Mouse (Mus musculus) layer of hippocampus, adult 18-20 months (tissue): Measurements from ENCODE around the gene March8. TPM values are rescaled to one million over a fixed set of nuclear protein-coding genes. Genes with fewer than 3 reads are reported as not detected.

Experiments used
- DNase-seq, 2 experiments: peaks; one replicate each; pipeline ENCODE4 v3.0.0; 2022; ENCODE audit warnings: low spot score in 2 of 2
- total RNA-seq, 2 experiments: library from RNA; stranded (reverse); gene quantifications; 2 replicates each; pipeline ENCODE4 v1.2.3; 2021

Gene March8
- total RNA-seq, 2 experiments from 2014 or later: 51.5 to 52.4 TPM

DNA sequence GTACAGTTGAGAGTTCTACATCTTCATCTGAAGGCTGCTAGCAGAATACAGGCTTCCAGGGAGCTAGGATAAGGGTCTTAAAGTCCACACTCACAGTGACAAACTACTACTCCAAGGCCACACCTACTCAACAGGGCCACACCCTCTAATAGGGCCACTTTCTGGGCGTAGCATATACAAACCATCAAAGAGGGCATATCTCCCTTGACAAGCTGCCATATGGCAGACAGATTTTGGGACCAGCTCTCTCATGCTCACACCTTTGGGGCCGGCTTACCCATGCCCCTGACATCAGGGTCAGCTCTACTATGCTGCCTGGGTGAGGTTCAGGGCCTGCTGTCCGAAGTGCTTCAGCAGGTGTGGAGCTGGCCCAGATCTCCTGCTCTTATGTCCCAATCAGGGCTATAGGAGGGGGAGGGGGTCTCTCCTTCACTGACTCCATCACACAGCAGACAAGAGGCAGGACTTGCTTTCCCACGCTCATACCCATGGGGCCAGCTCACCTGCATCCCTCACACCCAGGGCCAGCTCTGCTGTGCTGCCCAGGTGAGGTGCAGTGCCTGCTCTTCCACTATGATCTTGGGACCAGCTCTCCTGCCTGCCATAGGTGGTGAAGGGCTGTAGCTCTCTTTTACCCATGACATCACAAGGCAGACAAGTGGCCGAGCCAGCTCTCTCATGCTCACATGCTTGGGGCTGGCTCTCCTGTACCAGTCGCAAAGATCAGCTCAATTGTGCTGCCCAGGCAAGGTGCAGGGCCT is 32.6 kb downstream of the March8 start:
- no peak for DNase-seq

- no peak for DNase-seq
These were observed 33.7 kb downstream of the March8 start for GRCm38 (mm10) chr6:116371500-116371899.

DNA sequence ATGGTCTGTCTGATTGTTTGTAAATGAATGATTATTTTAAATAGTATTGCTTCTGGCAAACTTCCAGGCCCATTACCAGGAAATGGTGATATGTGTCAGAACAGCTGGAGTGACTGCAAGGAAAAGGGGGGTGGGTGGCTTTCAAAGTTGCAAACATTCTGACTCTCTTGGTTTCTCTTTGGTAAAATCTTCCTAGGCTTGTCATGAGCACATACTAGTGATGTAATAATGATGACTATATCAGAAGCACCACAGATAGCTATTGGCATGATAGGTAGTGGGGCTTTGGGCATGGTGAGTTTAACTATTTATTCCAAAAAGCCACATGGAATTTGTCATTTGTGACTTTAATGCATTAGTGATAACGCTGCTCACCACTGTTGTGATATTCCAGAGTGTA is 36.3 kb downstream of the March8 start:
- DNase-seq: no peak

DNA sequence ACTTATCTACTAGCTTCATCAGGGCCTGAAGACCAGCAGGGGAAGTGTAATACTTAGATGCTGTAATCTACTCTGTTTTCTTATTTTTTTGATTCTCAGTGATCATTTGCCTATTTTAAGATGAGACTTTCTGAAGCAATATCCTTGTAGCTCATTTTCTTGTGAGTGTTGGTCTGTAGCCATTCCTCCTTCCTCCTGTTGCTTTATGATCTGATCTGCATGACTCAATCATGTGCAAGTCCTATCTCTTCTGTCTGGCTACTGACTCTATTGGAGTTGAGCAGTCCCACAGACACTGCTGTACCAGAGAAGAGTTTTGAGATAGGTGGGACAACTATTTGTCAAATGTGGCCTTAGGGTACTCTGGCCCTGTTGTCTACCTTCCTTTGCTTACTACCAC is 36.8 kb downstream of the March8 start:
- DNase-seq: no peak

- DNase-seq: no peak
These were observed 41.1 kb downstream of the March8 start for GRCm38 (mm10) chr6:116378892-116379291.

DNA sequence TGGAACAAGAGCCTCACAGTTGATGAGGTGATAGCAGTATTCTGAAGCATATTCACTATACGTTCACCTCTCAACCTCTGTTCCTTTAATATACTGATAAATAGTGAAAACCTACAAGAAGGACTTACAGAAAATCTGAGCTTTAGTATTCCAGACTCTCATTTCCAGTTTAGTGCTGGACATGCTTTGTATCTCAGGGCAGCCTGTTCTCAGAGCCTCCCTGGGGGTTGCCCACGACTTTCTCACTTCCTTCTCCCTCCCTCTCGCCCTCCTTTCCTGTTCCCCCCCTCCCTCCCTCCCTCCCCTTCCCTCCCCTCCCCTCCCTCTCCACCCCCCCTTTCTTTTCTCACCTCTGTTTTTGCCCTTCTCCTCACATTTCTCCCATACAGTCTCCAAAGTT is 42.3 kb downstream of the March8 start:
- DNase-seq: no peak

- DNase-seq: no peak
These were observed 43.8 kb downstream of the March8 start for GRCm38 (mm10) chr6:116381605-116382004.

GRCm38 (mm10) chr6:116383582-116383981 is 45.8 kb downstream of the March8 start:
- DNase-seq: no peak

- no peak for DNase-seq
These were observed 47.6 kb downstream of the March8 start for GRCm38 (mm10) chr6:116385194-116386044.

GRCm38 (mm10) chr6:116386045-116386415 is 48.2 kb downstream of the March8 start:
- no peak for DNase-seq

DNA sequence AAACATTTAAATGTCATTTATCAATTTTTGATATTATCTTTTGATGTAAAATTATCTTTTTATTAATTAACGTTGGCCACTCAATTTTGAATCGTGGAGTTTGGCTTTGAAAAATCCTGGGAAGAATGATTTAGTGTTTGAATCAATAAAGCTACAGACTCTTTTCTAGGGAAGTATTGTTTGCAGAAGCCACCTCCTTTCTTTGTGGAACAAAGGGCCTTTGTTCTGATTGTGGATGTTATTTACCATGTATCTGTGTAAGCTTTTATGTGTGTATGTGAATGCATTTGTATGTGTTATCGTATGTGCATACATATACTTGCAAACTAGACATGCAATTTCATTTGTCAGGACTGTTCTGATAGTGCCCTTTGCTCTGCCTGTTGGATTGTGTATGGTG is 48.7 kb downstream of the March8 start:
- DNase-seq: no peak

GRCm38 (mm10) chr6:116388068-116388467 is 50.2 kb downstream of the March8 start:
- no peak for DNase-seq

GRCm38 (mm10) chr6:116389481-116389880 is 51.7 kb downstream of the March8 start:
- DNase-seq: no peak

DNA sequence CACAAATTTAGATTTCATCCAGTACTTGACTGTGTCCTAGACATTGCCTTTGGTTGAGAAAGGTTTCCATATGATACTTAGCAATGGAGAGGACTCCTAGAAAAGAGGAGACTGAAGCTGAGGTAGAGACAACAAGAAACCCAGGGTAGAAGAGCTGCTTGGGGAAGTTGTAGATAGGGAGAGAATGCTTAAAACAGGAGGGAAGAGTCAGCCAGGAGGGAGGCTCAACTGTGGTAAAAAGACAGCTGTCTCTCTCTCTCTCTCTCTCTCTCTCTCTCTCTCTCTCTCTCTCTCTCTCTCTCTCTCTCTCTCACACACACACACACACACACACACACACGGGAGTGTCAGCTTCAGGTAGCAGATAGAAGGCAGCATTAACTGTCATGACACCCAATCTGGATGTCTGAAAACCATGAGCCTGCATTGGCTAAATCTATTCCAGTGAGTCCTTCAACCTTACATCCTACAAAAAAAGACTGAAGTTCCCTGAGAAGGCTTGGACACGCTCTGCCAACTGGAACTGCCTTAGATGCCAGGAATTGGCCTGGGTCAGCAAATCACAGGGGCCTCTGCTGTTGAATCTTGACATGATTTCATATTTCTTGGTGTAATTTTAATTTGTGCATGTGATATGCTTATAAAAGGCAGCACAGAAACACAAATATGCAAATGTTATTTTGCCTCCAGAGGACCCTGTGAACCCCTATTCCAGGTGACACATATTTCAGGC is 57.3 kb downstream of the March8 start:
- no peak for DNase-seq

DNA sequence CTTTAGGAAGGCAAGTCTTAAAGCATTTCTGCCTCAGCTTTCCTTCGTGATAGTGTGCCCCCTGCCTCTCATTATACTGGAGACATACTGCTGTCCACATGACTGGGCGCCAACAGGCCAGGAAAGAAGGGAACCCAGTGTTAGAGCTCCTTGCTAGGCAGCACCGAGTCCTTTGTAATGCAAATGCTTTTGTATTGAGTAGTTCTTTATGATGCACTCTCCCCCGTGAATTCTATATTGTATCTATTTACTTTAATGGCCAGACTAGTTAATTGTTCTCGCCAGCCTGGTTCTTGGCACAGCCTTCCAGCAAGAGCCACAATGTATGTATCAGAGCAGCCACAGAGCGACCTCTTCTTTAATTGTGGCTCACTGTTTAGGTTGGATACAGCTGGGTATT is 59.8 kb downstream of the March8 start:
- no peak for DNase-seq

DNA sequence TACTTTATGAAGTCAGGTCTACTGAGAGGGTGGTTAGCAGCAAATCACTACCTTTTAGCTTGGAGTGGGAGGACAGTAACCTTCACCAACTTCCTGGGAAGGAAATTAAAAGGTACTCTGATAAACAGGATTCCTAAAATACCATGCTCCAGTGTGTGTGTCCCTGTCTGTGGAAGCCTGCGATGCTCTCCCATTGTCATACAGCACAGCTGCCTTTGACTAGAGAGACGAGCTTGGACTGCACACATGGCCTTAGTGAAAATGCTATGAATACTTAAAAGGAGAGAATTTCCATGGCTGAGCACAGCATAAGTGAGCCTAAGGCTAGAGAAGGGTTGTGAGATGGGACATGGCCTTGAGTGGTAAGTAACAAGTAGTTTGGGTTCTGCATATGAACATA is 60.3 kb downstream of the March8 start:
- no peak for DNase-seq

DNA sequence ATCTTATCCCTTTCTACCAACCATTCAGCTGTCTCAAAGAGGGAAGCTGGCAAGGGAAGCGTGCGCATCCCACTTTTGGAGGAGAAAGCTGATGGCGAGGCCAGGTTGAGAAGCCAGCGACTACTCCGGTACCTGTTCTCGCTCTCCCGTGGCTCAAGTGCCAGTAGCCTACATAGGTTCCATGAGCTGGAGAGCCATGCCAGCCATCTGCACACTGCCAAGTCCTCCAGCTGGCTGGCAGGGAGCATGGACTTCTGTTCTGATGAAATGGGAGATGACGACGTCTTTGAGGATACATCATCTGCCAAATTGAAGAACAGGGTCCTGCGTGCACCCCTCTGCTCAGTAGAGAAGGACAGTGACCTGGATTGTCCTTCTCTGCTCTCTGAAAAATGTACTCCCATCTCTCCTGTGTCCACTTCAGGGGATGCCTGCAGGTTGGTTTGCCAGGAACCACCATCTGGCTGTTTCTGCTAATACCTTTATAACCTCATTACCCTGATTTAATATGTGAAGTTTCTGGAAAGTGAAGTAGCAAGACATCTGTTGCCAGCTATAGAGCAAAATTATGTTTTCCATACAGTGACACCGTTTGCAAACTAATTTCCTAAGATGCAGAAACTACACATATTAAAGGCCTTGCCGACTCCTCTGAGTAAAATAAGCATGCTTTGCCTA is 64.1 kb downstream of the March8 start:
- no peak for DNase-seq

GRCm38 (mm10) chr6:116402426-116402825 is 64.6 kb downstream of the March8 start:
- DNase-seq: no peak

DNA sequence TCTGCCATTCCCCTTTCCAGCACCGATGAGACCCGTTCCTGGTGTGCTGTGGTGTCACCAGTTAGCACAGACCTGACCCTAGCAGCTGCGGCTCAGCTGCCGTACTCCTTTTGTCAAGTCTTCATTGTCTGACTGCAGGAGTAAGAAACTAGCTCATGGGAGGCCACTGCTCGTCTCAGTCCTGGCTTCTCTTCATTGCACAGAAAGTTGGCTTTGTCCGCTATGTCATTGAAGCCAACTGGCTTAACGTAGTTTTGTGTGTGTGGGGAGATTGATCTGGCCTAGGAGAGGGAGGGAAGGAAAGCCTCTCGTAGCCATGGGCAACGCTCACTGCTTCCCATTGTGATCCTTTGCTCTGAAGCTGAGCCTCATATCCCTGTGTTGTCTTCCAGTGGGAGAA is 67.4 kb downstream of the March8 start:
- DNase-seq: no peak

- DNase-seq: no peak
These were observed 67.9 kb downstream of the March8 start for GRCm38 (mm10) chr6:116405715-116406114.

- no peak for DNase-seq
These were observed 68.3 kb downstream of the March8 start for GRCm38 (mm10) chr6:116406152-116406551.
